Mouse (Mus musculus) megakaryocyte, embryonic 14.5 days (primary cell): ENCODE data around the gene E2f3.

Source experiments
- FLI1 ChIP-seq: IDR thresholded peaks from 2 replicates; pipeline ENCODE4 v1.6.1; 2012; ENCODE audit warnings: low read length, inconsistent platforms, mixed read lengths
- GATA1 ChIP-seq: IDR thresholded peaks from 3 replicates; pipeline ENCODE4 v1.6.1; 2012; ENCODE audit warnings: mixed read lengths, low read length, inconsistent platforms, borderline replicate concordance

GRCm38 (mm10) chr13:30001041-30001440, 15.2 kb upstream of the E2f3 start:
- no peak for TF ChIP-seq GATA1
- no peak for TF ChIP-seq FLI1
